Mouse (Mus musculus) lung, embryonic 15.5 days (tissue): ENCODE results near the gene Egln2. TPM values are rescaled to one million over a fixed set of nuclear protein-coding genes. Genes with fewer than 3 reads are reported as not detected.

ENCODE experiments used
- ATAC-seq: fragments of 200-750 bp; cut with Nextera tagmentation; 2 replicates; pipeline ENCODE4 v1.8.0; 2017; ENCODE audit warnings: moderate number of reproducible peaks, borderline replicate concordance; ENCODE audit not compliant: low FRiP score, low TSS enrichment; ENCODE audit errors: extremely low read depth
- H3K27ac ChIP-seq: fragments of 300-500 bp; sonication (generic); 2 replicates; pipeline ENCODE4 v1.5.1; 2015; ENCODE audit warnings: moderate library complexity, mild to moderate bottlenecking, inconsistent platforms
- H3K27me3 ChIP-seq: fragments of 300-500 bp; sonication (generic); 2 replicates; pipeline ENCODE4 v1.6.1; 2015; ENCODE audit warnings: inconsistent platforms
- H3K36me3 ChIP-seq: fragments of 300-500 bp; sonication (generic); 2 replicates; pipeline ENCODE4 v1.6.1; 2015; ENCODE audit warnings: inconsistent platforms
- H3K4me1 ChIP-seq: fragments of 300-500 bp; sonication (generic); 2 replicates; pipeline ENCODE4 v1.6.1; 2015; ENCODE audit warnings: inconsistent platforms
- H3K4me2 ChIP-seq: fragments of 300-500 bp; sonication (generic); 2 replicates; pipeline ENCODE4 v1.6.1; 2015; ENCODE audit warnings: inconsistent platforms, mild to moderate bottlenecking, moderate library complexity
- H3K4me3 ChIP-seq: fragments of 300-500 bp; sonication (generic); 2 replicates; pipeline ENCODE4 v1.5.1; 2015; ENCODE audit warnings: mild to moderate bottlenecking, inconsistent platforms
- H3K9ac ChIP-seq: fragments of 300-500 bp; sonication (generic); 2 replicates; pipeline ENCODE4 v1.6.1; 2015; ENCODE audit warnings: inconsistent platforms
- H3K9me3 ChIP-seq: fragments of 300-500 bp; sonication (generic); 2 replicates; pipeline ENCODE4 v1.6.1; 2016; ENCODE audit warnings: inconsistent platforms
- WGBS: fragments of 180-500 bp; shearing (Covaris S2); methylation state at CpG from one replicate; pipeline ENCODE4 v1.1.7; 2015; 5-methylcytosine and 5-hydroxymethylcytosine counted together
- polyA plus RNA-seq: library from polyadenylated mRNA; unstranded; fragments of >200 nt; fragmentation: Nextera tagmentation; extraction: Ambion mirVana; gene quantifications from 2 replicates; pipeline ENCODE4 v1.2.1, GENCODE M21; 2015

The Egln2 gene
- polyA plus RNA-seq, 1 experiment from 2014 or later, result 82.3 TPM

DNA sequence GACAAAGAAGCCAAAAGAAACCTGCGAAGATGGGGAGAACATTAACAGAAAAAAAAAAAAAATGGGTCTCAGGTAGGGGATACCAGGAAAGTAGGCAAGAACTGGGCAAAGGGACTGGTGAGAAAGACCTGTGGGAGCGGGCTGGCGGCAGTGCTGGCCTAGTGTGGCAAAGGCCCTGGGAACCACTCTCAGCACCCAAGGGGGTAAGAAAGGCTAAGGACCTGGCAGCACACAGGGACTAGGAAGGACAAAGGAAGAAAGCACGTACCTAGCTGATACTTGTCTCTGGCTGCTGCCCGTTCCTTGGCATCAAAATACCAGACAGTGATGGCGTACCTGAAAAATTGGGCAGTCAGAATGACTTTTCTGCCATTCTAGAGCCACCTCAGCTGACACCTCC lies 7.3 kb downstream of the Egln2 start:
- no peak for ATAC-seq
- no peak overlapping the region for H3K4me2 ChIP-seq
- peaks cover 43% of the 10 kb centered on the region for H3K4me1 ChIP-seq
- H3K27ac ChIP-seq, result no peak overlapping the region
- H3K9ac ChIP-seq, result no peak overlapping the region
- H3K27me3 ChIP-seq, result no peaks in the 10 kb centered on the region
- no peaks in the 10 kb centered on the region for H3K9me3 ChIP-seq
- H3K36me3 ChIP-seq, result peaks cover 44% of the 10 kb centered on the region
- no peak overlapping the region for H3K4me3 ChIP-seq
- WGBS, result 96% methylated on average over 6 of the region's 6 CpGs

GRCm38 (mm10) chr7:27158171-27158570 lies 8.4 kb downstream of the Egln2 start:
- Histone ChIP-seq H3K36me3 (peaks cover 39% of the 10 kb centered on the region), H3K9me3 (no peaks in the 10 kb centered on the region), H3K4me2 (no peak overlapping the region), H3K4me1 (peaks cover 38% of the 10 kb centered on the region), H3K9ac (no peak overlapping the region), H3K27me3 (no peaks in the 10 kb centered on the region), H3K27ac (no peak overlapping the region), H3K4me3 (no peak overlapping the region)
- no peak for ATAC-seq
- 95% methylated on average over 9 of the region's 9 CpGs for WGBS

GRCm38 (mm10) chr7:27156005-27156404 lies 10.6 kb downstream of the Egln2 start:
- H3K9me3 ChIP-seq, result no peaks in the 10 kb centered on the region
- no peaks in the 10 kb centered on the region for H3K27me3 ChIP-seq
- H3K9ac ChIP-seq, result no peak overlapping the region
- H3K4me3 ChIP-seq, result no peak overlapping the region
- WGBS, result 72% methylated on average over 13 of the region's 13 CpGs
- H3K36me3 ChIP-seq, result peaks cover 30% of the 10 kb centered on the region
- ATAC-seq, result no peak
- H3K4me1 ChIP-seq, result peaks cover 17% of the 10 kb centered on the region
- H3K27ac ChIP-seq, result no peak overlapping the region
- H3K4me2 ChIP-seq, result no peak overlapping the region

- Histone ChIP-seq H3K36me3 (peaks cover 12% of the 10 kb centered on the region), H3K4me3 (no peak within 1 kb of the TSS), H3K9ac (no peak within 1 kb of the TSS), H3K27ac (peak within 1 kb of the TSS; percentile 76), H3K9me3 (no peaks in the 10 kb centered on the region), H3K4me2 (no peak within 1 kb of the TSS), H3K4me1 (peaks cover 6% of the 10 kb centered on the region; the same call in 1 of the 2 replicates), H3K27me3 (no peaks in the 10 kb centered on the region)
- WGBS, result 42% methylated on average over 10 of the region's 10 CpGs
- peak; percentile 82 for ATAC-seq
Observed at GRCm38 (mm10) chr7:27153205-27153764, 13.3 kb downstream of the Egln2 start, which contains the start of gene Cyp2t4. TSS of gene Cyp2t4 (plus strand) at chr7:27153714.

DNA sequence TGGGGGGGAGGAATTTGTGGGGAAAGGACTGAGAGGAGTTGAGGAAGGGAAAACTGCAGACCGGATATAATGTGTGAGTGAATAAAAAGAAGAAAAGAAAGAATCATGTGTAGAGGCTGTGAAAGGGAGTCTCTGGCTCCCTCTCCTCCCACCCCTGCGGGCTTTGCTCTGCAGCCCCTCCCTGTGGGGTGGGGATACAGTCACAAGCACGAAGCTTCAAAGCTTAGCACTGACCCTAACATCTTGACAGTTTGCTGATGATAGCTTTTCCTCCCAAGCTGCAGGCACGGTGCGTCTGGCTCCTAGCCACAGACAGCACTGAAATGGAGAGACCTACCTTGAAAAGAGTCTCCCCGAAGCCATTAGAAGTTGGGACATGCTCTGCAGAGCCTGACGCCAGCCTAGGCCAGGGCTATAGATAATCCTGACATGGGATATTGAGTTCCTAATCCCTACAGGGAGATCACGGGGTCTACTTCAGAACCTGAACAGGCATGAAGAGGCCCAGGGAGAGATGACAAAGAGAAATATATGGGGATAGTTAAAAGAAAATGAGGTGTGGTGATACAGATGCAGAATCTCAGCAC lies 30.1 kb downstream of the Egln2 start:
- ATAC-seq, result no peak
- H3K4me1 ChIP-seq, result peaks cover 9% of the 10 kb centered on the region
- no peak overlapping the region for H3K4me3 ChIP-seq
- no peaks in the 10 kb centered on the region for H3K9me3 ChIP-seq
- no peak overlapping the region for H3K4me2 ChIP-seq
- H3K9ac ChIP-seq, result no peak overlapping the region
- no peak overlapping the region for H3K27ac ChIP-seq
- H3K27me3 ChIP-seq, result no peaks in the 10 kb centered on the region
- no peaks in the 10 kb centered on the region for H3K36me3 ChIP-seq
- 35% methylated on average over 8 of the region's 8 CpGs for WGBS

DNA sequence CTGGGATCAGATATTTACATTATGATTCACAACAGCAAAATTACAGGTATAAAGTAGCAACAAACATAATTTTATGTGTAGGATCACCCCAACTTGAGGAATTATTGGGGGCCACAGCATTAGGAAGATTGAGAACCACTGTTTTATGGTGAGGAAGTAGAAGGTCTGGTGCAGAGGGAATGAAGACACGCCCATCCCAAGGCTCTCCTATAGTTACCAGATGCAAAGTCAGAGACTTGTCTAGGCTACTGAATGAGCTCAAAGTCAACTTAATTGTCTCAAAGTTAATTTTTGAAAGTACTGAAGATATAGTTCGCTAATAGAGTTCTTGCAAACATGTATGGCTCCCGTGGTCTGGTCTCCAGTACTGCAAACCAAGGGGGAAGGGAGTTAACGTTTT lies 32.8 kb downstream of the Egln2 start:
- Histone ChIP-seq H3K27ac (no peak overlapping the region), H3K9ac (no peak overlapping the region), H3K36me3 (no peaks in the 10 kb centered on the region), H3K9me3 (no peaks in the 10 kb centered on the region), H3K4me3 (no peak overlapping the region), H3K4me1 (peaks cover 9% of the 10 kb centered on the region), H3K4me2 (no peak overlapping the region), H3K27me3 (no peaks in the 10 kb centered on the region)
- WGBS, result 80% methylated on average over 4 of the region's 4 CpGs
- no peak for ATAC-seq

DNA sequence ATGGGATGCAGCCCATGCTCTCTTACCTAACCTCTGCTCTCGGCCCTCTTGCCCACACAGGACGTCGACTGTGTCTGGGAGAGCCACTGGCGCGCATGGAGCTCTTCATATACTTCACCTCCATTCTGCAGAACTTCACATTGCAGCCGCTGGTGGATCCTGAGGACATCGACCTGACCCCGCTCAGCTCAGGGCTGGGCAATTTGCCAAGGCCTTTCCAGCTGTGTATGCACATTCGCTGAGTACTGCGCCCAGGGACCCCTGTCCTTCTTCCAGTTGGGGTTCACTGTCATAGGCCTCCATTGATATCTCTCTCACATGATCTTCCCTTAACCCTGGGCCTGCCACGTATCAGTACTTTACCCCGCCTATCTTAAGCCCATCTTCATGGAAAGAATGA lies 33.4 kb downstream of the Egln2 start:
- Histone ChIP-seq H3K4me1 (peaks cover 9% of the 10 kb centered on the region), H3K9me3 (no peaks in the 10 kb centered on the region), H3K27me3 (no peaks in the 10 kb centered on the region), H3K27ac (no peak overlapping the region), H3K9ac (no peak overlapping the region), H3K4me2 (no peak overlapping the region), H3K4me3 (no peak overlapping the region), H3K36me3 (no peaks in the 10 kb centered on the region)
- WGBS, result 28% methylated on average over 12 of the region's 12 CpGs
- ATAC-seq, result no peak

DNA sequence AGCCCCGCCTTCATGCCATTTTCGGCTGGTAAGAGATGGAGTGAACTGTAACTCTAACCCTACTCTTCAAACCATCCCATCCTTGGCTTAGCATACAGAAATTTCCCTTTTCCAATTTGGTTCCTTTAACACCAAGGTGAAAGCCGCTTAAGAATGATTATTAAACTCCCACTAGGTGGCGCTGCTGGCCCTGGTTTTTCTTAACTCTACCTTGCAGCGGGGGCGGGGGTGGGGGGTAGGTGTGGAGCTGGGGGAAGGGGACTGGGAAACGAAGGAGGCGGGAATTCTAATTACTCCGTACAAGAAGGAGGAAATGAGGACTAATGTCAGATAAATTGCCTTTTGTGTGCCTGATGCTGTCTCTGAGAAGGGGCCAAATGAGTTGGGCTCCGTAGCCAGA lies 34.0 kb downstream of the Egln2 start:
- H3K4me1 ChIP-seq, result peaks cover 9% of the 10 kb centered on the region
- H3K27ac ChIP-seq, result no peak overlapping the region
- H3K4me2 ChIP-seq, result 0 out of 2 replicates have a peak overlapping the region, but pooled peaks have one; percentile 20
- ATAC-seq, result no peak
- no peak overlapping the region for H3K9ac ChIP-seq
- no peaks in the 10 kb centered on the region for H3K27me3 ChIP-seq
- WGBS, result 13% methylated on average over 10 of the region's 10 CpGs
- H3K36me3 ChIP-seq, result no peaks in the 10 kb centered on the region
- no peaks in the 10 kb centered on the region for H3K9me3 ChIP-seq
- no peak overlapping the region for H3K4me3 ChIP-seq

GRCm38 (mm10) chr7:27131387-27131786 lies 35.2 kb downstream of the Egln2 start:
- no peak overlapping the region for H3K4me2 ChIP-seq
- no peak overlapping the region for H3K27ac ChIP-seq
- H3K27me3 ChIP-seq, result no peaks in the 10 kb centered on the region
- H3K9ac ChIP-seq, result no peak overlapping the region
- H3K9me3 ChIP-seq, result no peaks in the 10 kb centered on the region
- H3K4me1 ChIP-seq, result peaks cover 9% of the 10 kb centered on the region
- ATAC-seq, result no peak
- 49% methylated on average over 2 of the region's 2 CpGs for WGBS
- H3K4me3 ChIP-seq, result no peak overlapping the region
- no peaks in the 10 kb centered on the region for H3K36me3 ChIP-seq

- no peak overlapping the region for H3K27ac ChIP-seq
- H3K4me3 ChIP-seq, result no peak overlapping the region
- H3K9ac ChIP-seq, result no peak overlapping the region
- H3K4me2 ChIP-seq, result no peak overlapping the region
- H3K27me3 ChIP-seq, result no peaks in the 10 kb centered on the region
- no peak for ATAC-seq
- no peaks in the 10 kb centered on the region for H3K36me3 ChIP-seq
- H3K9me3 ChIP-seq, result no peaks in the 10 kb centered on the region
- peaks cover 9% of the 10 kb centered on the region for H3K4me1 ChIP-seq
- WGBS, result 84% methylated on average over 22 of the region's 22 CpGs
Observed at GRCm38 (mm10) chr7:27130521-27131370, 35.9 kb downstream of the Egln2 start.

- H3K9ac ChIP-seq, result no peak overlapping the region
- H3K36me3 ChIP-seq, result no peaks in the 10 kb centered on the region
- H3K27me3 ChIP-seq, result no peaks in the 10 kb centered on the region
- H3K4me2 ChIP-seq, result no peak overlapping the region
- ATAC-seq, result no peak
- H3K4me1 ChIP-seq, result peaks cover 9% of the 10 kb centered on the region
- H3K27ac ChIP-seq, result no peak overlapping the region
- WGBS, result 81% methylated on average over 12 of the region's 12 CpGs
- H3K4me3 ChIP-seq, result no peak overlapping the region
- H3K9me3 ChIP-seq, result no peaks in the 10 kb centered on the region
Observed at GRCm38 (mm10) chr7:27129811-27130210, 36.8 kb downstream of the Egln2 start.

GRCm38 (mm10) chr7:27128946-27129345 lies 37.7 kb downstream of the Egln2 start:
- no peaks in the 10 kb centered on the region for H3K27me3 ChIP-seq
- H3K9ac ChIP-seq, result no peak overlapping the region
- H3K9me3 ChIP-seq, result no peaks in the 10 kb centered on the region
- no peaks in the 10 kb centered on the region for H3K36me3 ChIP-seq
- H3K27ac ChIP-seq, result no peak overlapping the region
- no peak overlapping the region for H3K4me3 ChIP-seq
- 56% methylated on average over 13 of the region's 13 CpGs for WGBS
- peaks cover 9% of the 10 kb centered on the region for H3K4me1 ChIP-seq
- ATAC-seq, result no peak
- H3K4me2 ChIP-seq, result no peak overlapping the region
